Mouse (Mus musculus) brain, embryonic 14.5 days (tissue): ENCODE data around the gene Sox15. TPM values are rescaled to one million over a fixed set of nuclear protein-coding genes. Genes with fewer than 3 reads are reported as not detected.
A peak's percentile ranks its signal among the peaks of the same experiment; 100 is the strongest.
"Not testable (repeated sequence)": the region's sequence is repeated elsewhere in the genome, so short reads cannot be mapped to it uniquely, and the experiment has no call there.

Experiments used
- DNase-seq: peaks from one replicate; pipeline ENCODE4 v3.0.0-alpha.2; 2011; ENCODE audit warnings: low read depth
- CTCF ChIP-seq: fragments of 200-500 bp; IDR thresholded peaks from 2 replicates; pipeline ENCODE4 v1.5.1; 2012; ENCODE audit warnings: inconsistent platforms, mild to moderate bottlenecking, moderate library complexity, borderline replicate concordance; ENCODE audit not compliant: insufficient read depth, insufficient read length; ENCODE audit errors: extremely low read depth
- POLR2A ChIP-seq: fragments of 200-500 bp; IDR thresholded peaks from 2 replicates; pipeline ENCODE4 v1.6.1; 2012; ENCODE audit warnings: mild to moderate bottlenecking, inconsistent platforms, borderline replicate concordance; ENCODE audit not compliant: poor library complexity, insufficient read depth, insufficient read length, severe bottlenecking; ENCODE audit errors: extremely low read depth
- polyA plus RNA-seq: library from polyadenylated mRNA; depleted of rRNA; stranded (reverse); fragments of >200 nt; gene quantifications from 2 replicates; pipeline ENCODE4 v1.2.3, GENCODE M21; 2012; rRNA removed

The Sox15 gene
- polyA plus RNA-seq, result 0.42 TPM in 1 of 2 replicates, not detected in the other

GRCm38 (mm10) chr11:69655264-69656064, at the start of gene Sox15:
TSS of gene Sox15 (plus strand) at chr11:69655314.
- TF ChIP-seq POLR2A (no peak), CTCF (peak; percentile 86)
- peak; percentile 86 for DNase-seq

GRCm38 (mm10) chr11:69605726-69606490, 49.2 kb upstream of the Sox15 start, which contains the start of gene Atp1b2:
TSS of gene Atp1b2 (minus strand) at chr11:69605942.
- peak; percentile 97 for DNase-seq

GRCm38 (mm10) chr11:69606491-69606795, 48.7 kb upstream of the Sox15 start:
- TF ChIP-seq CTCF (no peak), POLR2A (no peak)
- DNase-seq, result no peak

More at GRCm38 (mm10) chr11:69605726-69606490, 49.2 kb upstream of the Sox15 start, which contains the start of gene Atp1b2:
- TF ChIP-seq CTCF (no peak), POLR2A (peak; percentile 99; the same call in 1 of the 2 replicates)

- no peak for TF ChIP-seq POLR2A
- TF ChIP-seq CTCF, result no peak
- DNase-seq, result no peak
Measured at GRCm38 (mm10) chr11:69606832-69607231, 48.3 kb upstream of the Sox15 start.

GRCm38 (mm10) chr11:69608525-69608924, 46.6 kb upstream of the Sox15 start:
- TF ChIP-seq POLR2A (no peak), CTCF (no peak)
- DNase-seq, result no peak

GRCm38 (mm10) chr11:69609416-69609815, 45.7 kb upstream of the Sox15 start:
- TF ChIP-seq CTCF (no peak), POLR2A (no peak)

GRCm38 (mm10) chr11:69610899-69611298, 44.2 kb upstream of the Sox15 start:
- no peak for DNase-seq
- no peak for TF ChIP-seq CTCF
- TF ChIP-seq POLR2A, result no peak

More at GRCm38 (mm10) chr11:69609416-69609815, 45.7 kb upstream of the Sox15 start:
- no peak for DNase-seq

GRCm38 (mm10) chr11:69613553-69614256, 41.4 kb upstream of the Sox15 start:
- peak; percentile 85 for DNase-seq
- peak; percentile 88 for TF ChIP-seq CTCF
- TF ChIP-seq POLR2A, result no peak

- not testable (repeated sequence) for DNase-seq
Measured at GRCm38 (mm10) chr11:69614257-69614588, 40.9 kb upstream of the Sox15 start.

- no peak for DNase-seq
- TF ChIP-seq POLR2A (no peak), CTCF (no peak)
Measured at GRCm38 (mm10) chr11:69616781-69617180, 38.3 kb upstream of the Sox15 start.

- no peak for DNase-seq
- TF ChIP-seq CTCF (no peak), POLR2A (no peak)
Measured at GRCm38 (mm10) chr11:69617805-69618204, 37.3 kb upstream of the Sox15 start, which contains the start of gene Shbg. TSS of gene Shbg (minus strand) at chr11:69617905.

- TF ChIP-seq CTCF, result no peak
- no peak for TF ChIP-seq POLR2A
- DNase-seq, result no peak
Measured at GRCm38 (mm10) chr11:69620394-69621081, 34.6 kb upstream of the Sox15 start.
